Mouse (Mus musculus) adrenal gland, postnatal 36 days (tissue): Measurements from ENCODE around the gene Prima1. TPM values are rescaled to one million over a fixed set of nuclear protein-coding genes. Genes with fewer than 3 reads are reported as not detected.

Experiments used
- DNase-seq, 2 experiments: peaks; one replicate each; pipeline ENCODE4 v3.0.0; 2021; ENCODE audit warnings: mixed read lengths in 1 of 2
- total RNA-seq, 2 experiments: library from RNA; stranded (reverse); gene quantifications; 2 replicates each; pipeline ENCODE4 v1.2.3; 2021

Prima1 gene
- total RNA-seq, 2 experiments from 2014 or later, result 2.1 to 2.6 TPM

DNA sequence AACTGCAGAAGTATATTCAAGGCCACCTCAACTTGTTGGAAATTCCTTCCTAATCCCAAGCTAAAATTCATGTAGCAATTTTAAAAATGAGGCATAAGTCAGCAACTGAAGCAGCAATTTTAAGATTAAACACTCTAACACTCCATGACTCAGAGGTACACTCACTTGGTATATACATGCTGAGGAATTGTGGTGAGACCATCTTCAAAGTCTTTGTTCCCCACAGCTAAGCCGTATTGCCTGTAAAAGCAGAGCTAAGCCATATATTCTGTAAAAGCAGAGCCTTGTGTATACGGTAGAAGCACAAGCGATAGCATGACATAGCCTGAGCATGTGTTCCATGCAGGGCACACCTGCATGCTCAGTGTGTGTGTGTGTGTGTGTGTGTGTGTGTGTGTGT, 86.5 kb downstream of the Prima1 start:
- DNase-seq, result no peak

- DNase-seq, result no peak
Measured at GRCm38 (mm10) chr12:103154927-103155326, 87.0 kb downstream of the Prima1 start.

DNA sequence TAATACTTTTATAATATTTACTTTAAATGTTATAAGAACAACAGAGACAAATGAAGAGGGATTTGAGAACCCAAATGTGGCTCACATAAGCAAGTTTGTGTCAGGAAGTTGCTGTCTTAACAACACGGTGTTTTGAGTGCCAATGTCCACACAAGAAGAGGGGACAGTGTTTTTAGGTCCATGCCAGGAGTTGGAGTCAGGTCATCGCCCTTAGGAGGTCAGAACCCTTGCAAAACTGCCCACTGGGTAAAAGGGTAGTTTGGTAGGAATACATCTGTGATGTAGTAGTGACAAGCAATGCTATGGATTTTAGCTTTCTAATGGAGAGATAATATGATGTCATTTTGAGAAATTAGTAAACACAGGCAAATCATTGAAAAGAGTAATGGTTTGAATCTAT, 91.7 kb downstream of the Prima1 start:
- DNase-seq, result no peak

Other genes with a start within 250 kb of the Prima1 start
- not detected for gene Fam181a, start 68.8 kb upstream of the Prima1 start, total RNA-seq
- gene Asb2, start 113.9 kb upstream of the Prima1 start, total RNA-seq, result 1 to 10 TPM; 1.1 to 1.3 TPM
- 1 to 10 TPM; 2.8 to 3.7 TPM for gene Otub2, start 146.5 kb upstream of the Prima1 start, total RNA-seq
- gene 9330161L09Rik, start 165.7 kb upstream of the Prima1 start, total RNA-seq, result 1 to 10 TPM; 1.5 to 1.7 TPM
- gene Ddx24, start 183.7 kb upstream of the Prima1 start, total RNA-seq, result 100 to 1,000 TPM; 121 to 122 TPM
- 1,000 to 10,000 TPM; 1,339 to 1,709 TPM for gene Ifi27, start 192.1 kb upstream of the Prima1 start, total RNA-seq
- 100 to 1,000 TPM; 128 to 279 TPM for gene Ifi27l2a, start 201.5 kb upstream of the Prima1 start, total RNA-seq
- gene Ifi27l2b, start 215.1 kb upstream of the Prima1 start, total RNA-seq, result not detected